Mouse (Mus musculus): ENCODE results near the gene Npm3. TPM values are rescaled to one million over a fixed set of nuclear protein-coding genes. Genes with fewer than 3 reads are reported as not detected.
A peak's percentile ranks its signal among the peaks of the same experiment; 100 is the strongest.

Npm3 gene
- polyA plus RNA-seq, 1 experiment from 2014 or later: 16.1 TPM

GRCm38 (mm10) chr19:45717493-45718220, 31.7 kb downstream of the Npm3 start:
- Histone ChIP-seq H3K4me1 (peaks cover 38% of the 10 kb centered on the region), H3K36me3 (replicated peaks) (no peaks in the 10 kb centered on the region), H3K27ac (peak overlapping the region; percentile 54), H3K9me3 (no peaks in the 10 kb centered on the region), H3K27me3 (ENCODE audit: poor library complexity, severe bottlenecking) (peaks cover 86% of the 10 kb centered on the region), H3K4me3 (peak overlapping the region; percentile 31)
- DNase-seq (ENCODE audit: extremely low spot score, low spot score): peak; percentile 65
- 3% methylated on average over 16 of the region's 16 CpGs for WGBS

GRCm38 (mm10) chr19:45708704-45709103, 40.7 kb downstream of the Npm3 start:
- DNase-seq (ENCODE audit: extremely low spot score, low spot score): no peak
- no peak overlapping the region for H3K4me3 ChIP-seq
- H3K36me3 ChIP-seq (replicated peaks): no peaks in the 10 kb centered on the region
- H3K27ac ChIP-seq: no peak overlapping the region
- peaks cover 6% of the 10 kb centered on the region for H3K4me1 ChIP-seq
- peaks cover 31% of the 10 kb centered on the region for H3K27me3 ChIP-seq (ENCODE audit: poor library complexity, severe bottlenecking)
- 72% methylated on average over 3 of the region's 3 CpGs for WGBS
- peaks cover 6% of the 10 kb centered on the region; the same call in 1 of the 2 replicates for H3K9me3 ChIP-seq

Other genes with a start within 250 kb of the Npm3 start
- gene Poll, start 189.1 kb downstream of the Npm3 start, polyA plus RNA-seq (2016; fragmentation: Nextera tagmentation; extraction: Ambion mirVana): 25.7 and 26.6 TPM in 2 replicates
- 52.1 and 53.5 TPM in 2 replicates for gene Gm17018, start 189.0 kb downstream of the Npm3 start, polyA plus RNA-seq (2016; fragmentation: Nextera tagmentation; extraction: Ambion mirVana)
- gene Fbxw4, start 89.3 kb downstream of the Npm3 start, polyA plus RNA-seq (2016; fragmentation: Nextera tagmentation; extraction: Ambion mirVana): 4.2 and 4.4 TPM in 2 replicates
- 30.6 and 35.3 TPM in 2 replicates for gene Fgf8, start 6.7 kb downstream of the Npm3 start, polyA plus RNA-seq (2016; fragmentation: Nextera tagmentation; extraction: Ambion mirVana)
- gene Mgea5, start 34.2 kb upstream of the Npm3 start, polyA plus RNA-seq (2016; fragmentation: Nextera tagmentation; extraction: Ambion mirVana): 59.2 and 63.9 TPM in 2 replicates
- gene Kcnip2, start 66.5 kb upstream of the Npm3 start, polyA plus RNA-seq (2016; fragmentation: Nextera tagmentation; extraction: Ambion mirVana): 0.71 and 0.86 TPM in 2 replicates
- gene Armh3, start 248.9 kb upstream of the Npm3 start, polyA plus RNA-seq (2016; fragmentation: Nextera tagmentation; extraction: Ambion mirVana): 16.2 and 18.5 TPM in 2 replicates

All from forebrain, embryonic 10.5 days (tissue).